Mouse (Mus musculus) lung, adult 2 months (tissue): ENCODE data around the gene Nup62.
A peak's percentile ranks its signal among the peaks of the same experiment; 100 is the strongest.

ENCODE experiments used
- CTCF ChIP-seq: fragments of 200-500 bp; IDR thresholded peaks from 2 replicates; pipeline ENCODE4 v1.5.1; 2011; ENCODE audit warnings: mild to moderate bottlenecking, low read length, control low read depth; ENCODE audit not compliant: insufficient read depth
- POLR2A ChIP-seq: fragments of 200-500 bp; IDR thresholded peaks from 2 replicates; pipeline ENCODE4 v1.6.1; 2011; ENCODE audit warnings: low read depth, mild to moderate bottlenecking, control low read depth, low read length, borderline replicate concordance; ENCODE audit errors: extremely low read depth

DNA sequence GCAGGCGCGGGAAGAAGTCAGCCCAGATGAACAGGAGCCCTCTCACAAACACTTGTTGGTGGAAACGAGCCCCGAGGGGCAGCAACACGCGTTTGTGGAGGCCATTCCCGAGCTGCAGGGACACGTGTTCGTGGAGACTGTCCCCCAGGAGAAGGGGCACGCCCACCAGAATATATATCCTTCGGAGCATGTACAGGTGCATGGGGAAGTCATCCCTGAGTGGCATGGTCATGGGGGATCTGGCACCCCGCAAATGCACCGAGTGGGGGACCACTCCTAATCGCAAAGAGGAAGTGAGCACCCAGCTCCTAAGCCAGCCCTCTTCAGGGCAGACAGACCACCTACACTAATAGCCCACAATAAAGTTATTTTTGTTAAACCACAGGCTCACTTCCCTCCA, 24.5 kb downstream of the Nup62 start:
- TF ChIP-seq POLR2A (0 out of 2 replicates have a peak, but pooled peaks have one; percentile 12), CTCF (no peak)
